ENCODE assay signal across 14 mouse cellular contexts in genomic region chr6:134601766-134602165, GRCm38 (mm10). TPM values are rescaled to one million over a fixed set of nuclear protein-coding genes. Genes with fewer than 3 reads are reported as not detected.
DNase-seq lines count a peak whose midpoint lies in the region; ATAC-seq and TF ChIP-seq lines count a peak whose summit lies in the region.
"Had no signal": no experiment of that assay in that cellular context is flagged by ENCODE, and none has a peak within 500 bp of the region (broad histone marks: within the 10 kb centered on the region; RNA-seq: fewer than 3 reads in every experiment).

No protein-coding gene starts in this region.

- H3K9me3 ChIP-seq in hindbrain, embryonic 12.5 days (replicated peaks): no peaks in the 10 kb centered on the region
- no peaks in the 10 kb centered on the region for H3K9me3 ChIP-seq in hindbrain, postnatal 0 days (ENCODE audit: low read length)
- H3K9me3 ChIP-seq in embryonic facial prominence, embryonic 12.5 days: no peaks in the 10 kb centered on the region
- no peaks in the 10 kb centered on the region for H3K9me3 ChIP-seq in kidney, embryonic 15.5 days (replicated peaks)
- H3K9me3 ChIP-seq: forebrain, embryonic 15.5 days; heart, embryonic 15.5 days; neural tube, embryonic 12.5 days had no signal

- ATAC-seq in hindbrain, embryonic 12.5 days (ENCODE audit: low FRiP score): no peak
- no peak for ATAC-seq in hindbrain, postnatal 0 days
- no peak for ATAC-seq in embryonic facial prominence, embryonic 12.5 days (ENCODE audit: insufficient number of reproducible peaks, insufficient read depth, low FRiP score, low TSS enrichment)
- ATAC-seq in kidney, embryonic 15.5 days (replicated peaks; ENCODE audit: low FRiP score): 0 out of 2 replicates have a peak, but pooled peaks have one; percentile 7
- ATAC-seq: forebrain, embryonic 15.5 days; inflammation-experienced regulatory T-cells, adult 6 months had no signal

- no peaks in the 10 kb centered on the region for H3K27me3 ChIP-seq in hindbrain, embryonic 12.5 days
- H3K27me3 ChIP-seq in hindbrain, postnatal 0 days (ENCODE audit: insufficient read depth, low read length): no peaks in the 10 kb centered on the region
- no peaks in the 10 kb centered on the region for H3K27me3 ChIP-seq in embryonic facial prominence, embryonic 12.5 days
- no peaks in the 10 kb centered on the region for H3K27me3 ChIP-seq in kidney, embryonic 15.5 days
- H3K27me3 ChIP-seq: forebrain, embryonic 15.5 days; heart, embryonic 15.5 days; neural tube, embryonic 12.5 days had no signal

- no peak overlapping the region for H3K9ac ChIP-seq in hindbrain, embryonic 12.5 days
- no peak overlapping the region for H3K9ac ChIP-seq in hindbrain, postnatal 0 days (replicated peaks; ENCODE audit: low read length)
- H3K9ac ChIP-seq in embryonic facial prominence, embryonic 12.5 days: no peak overlapping the region
- no peak overlapping the region for H3K9ac ChIP-seq in kidney, embryonic 15.5 days
- H3K9ac ChIP-seq: forebrain, embryonic 15.5 days; heart, embryonic 15.5 days; neural tube, embryonic 12.5 days had no signal

- no peak for TF ChIP-seq CTCF in hindbrain, postnatal 0 days (IDR thresholded peaks at IDR 0.05; ENCODE audit: low read depth)

- no peaks in the 10 kb centered on the region for H3K36me3 ChIP-seq in hindbrain, embryonic 12.5 days
- H3K36me3 ChIP-seq in hindbrain, postnatal 0 days (ENCODE audit: insufficient read depth, low read length): no peaks in the 10 kb centered on the region
- no peaks in the 10 kb centered on the region for H3K36me3 ChIP-seq in embryonic facial prominence, embryonic 12.5 days
- H3K36me3 ChIP-seq in kidney, embryonic 15.5 days: no peaks in the 10 kb centered on the region
- H3K36me3 ChIP-seq: forebrain, embryonic 15.5 days; heart, embryonic 15.5 days; neural tube, embryonic 12.5 days had no signal

- DNase-seq in hindbrain, postnatal 0 days (ENCODE audit: low spot score): no peak
- DNase-seq in skeletal muscle tissue, adult 2 months (ENCODE audit: low read depth, low spot score): peak; percentile 65
- DNase-seq in left cerebral cortex, adult 18-20 months (ENCODE audit: low spot score in 2 of 2): no peak
- no peak for DNase-seq in layer of hippocampus, postnatal 14 days (ENCODE audit: low spot score in 2 of 2)
- DNase-seq: cerebellum, adult 11 months; thymus, adult 18-20 months had no signal

- no peaks in the 10 kb centered on the region for H3K4me1 ChIP-seq in hindbrain, embryonic 12.5 days
- no peaks in the 10 kb centered on the region for H3K4me1 ChIP-seq in hindbrain, postnatal 0 days (ENCODE audit: insufficient read depth, low read length)
- H3K4me1 ChIP-seq in embryonic facial prominence, embryonic 12.5 days: peaks cover 14% of the 10 kb centered on the region
- H3K4me1 ChIP-seq in kidney, embryonic 15.5 days: peaks cover 36% of the 10 kb centered on the region
- H3K4me1 ChIP-seq: forebrain, embryonic 15.5 days; megakaryocyte, embryonic 14.5 days; neural tube, embryonic 12.5 days had no signal

- WGBS in hindbrain, embryonic 12.5 days: 45% methylated on average over 3 of the region's 3 CpGs
- WGBS in hindbrain, postnatal 0 days: 61% methylated on average over 3 of the region's 3 CpGs
- WGBS in embryonic facial prominence, embryonic 12.5 days: 31% methylated on average over 3 of the region's 3 CpGs
- 8% methylated on average over 3 of the region's 3 CpGs for WGBS in kidney, embryonic 15.5 days

- H3K27ac ChIP-seq in hindbrain, embryonic 12.5 days: peak overlapping the region; percentile 55
- H3K27ac ChIP-seq in hindbrain, postnatal 0 days: no peak overlapping the region
- H3K27ac ChIP-seq in embryonic facial prominence, embryonic 12.5 days: peak overlapping the region; percentile 81
- H3K27ac ChIP-seq in kidney, embryonic 15.5 days: peak overlapping the region; percentile 90
- H3K27ac ChIP-seq: forebrain, embryonic 15.5 days; heart, embryonic 15.5 days; neural tube, embryonic 12.5 days had no signal

- no peak overlapping the region for H3K4me3 ChIP-seq in hindbrain, embryonic 12.5 days
- no peak overlapping the region for H3K4me3 ChIP-seq in hindbrain, postnatal 0 days (ENCODE audit: low read length)
- no peak overlapping the region for H3K4me3 ChIP-seq in embryonic facial prominence, embryonic 12.5 days
- no peak overlapping the region for H3K4me3 ChIP-seq in kidney, embryonic 15.5 days (replicated peaks)
- H3K4me3 ChIP-seq: forebrain, embryonic 15.5 days; heart, embryonic 15.5 days; megakaryocyte, embryonic 14.5 days; neural tube, embryonic 12.5 days had no signal

- H3K4me2 ChIP-seq in hindbrain, embryonic 12.5 days (replicated peaks): no peak overlapping the region
- no peak overlapping the region for H3K4me2 ChIP-seq in hindbrain, postnatal 0 days (ENCODE audit: low read depth, low read length)
- 0 out of 2 replicates have a peak overlapping the region, but pooled peaks have one; percentile 9 for H3K4me2 ChIP-seq in embryonic facial prominence, embryonic 12.5 days (replicated peaks)
- peak overlapping the region; percentile 31; the same call in 1 of the 2 replicates for H3K4me2 ChIP-seq in kidney, embryonic 15.5 days
- H3K4me2 ChIP-seq: forebrain, embryonic 15.5 days; heart, embryonic 15.5 days; neural tube, embryonic 12.5 days had no signal

RNA-seq across cellular contexts. Expression of gene Mansc1, which starts 30.5 kb away (rescaled TPM):
- 1.3 and 1.6 TPM in 2 replicates for polyA plus RNA-seq in hindbrain, embryonic 12.5 days (2016; fragmentation: Nextera tagmentation; extraction: Ambion mirVana)
- total RNA-seq in hindbrain, postnatal 0 days (2014; rRNA removed): 2.2 and 3.8 TPM in 2 replicates
- 2.2 and 2.4 TPM in 2 replicates for polyA plus RNA-seq in hindbrain, postnatal 0 days (2015; fragmentation: Nextera tagmentation; extraction: Ambion mirVana)
- 0.75 and 1.2 TPM in 2 replicates for polyA plus RNA-seq in embryonic facial prominence, embryonic 12.5 days (2016; fragmentation: Nextera tagmentation; extraction: Ambion mirVana)
- polyA plus RNA-seq in kidney, embryonic 15.5 days (2015; fragmentation: Nextera tagmentation; extraction: Ambion mirVana): 6.9 and 7.0 TPM in 2 replicates
- total RNA-seq in left cerebral cortex, adult 18-20 months (2021): 10 to 100 TPM; 12.8 to 14.9 TPM
- total RNA-seq in layer of hippocampus, postnatal 14 days (2021): 1 to 10 TPM; 5.5 to 5.8 TPM

RNA-seq across cellular contexts. Expression of gene Lrp6, which starts 35.0 kb away (rescaled TPM):
- 38.2 and 39.2 TPM in 2 replicates for polyA plus RNA-seq in hindbrain, embryonic 12.5 days (2016; fragmentation: Nextera tagmentation; extraction: Ambion mirVana)
- total RNA-seq in hindbrain, postnatal 0 days (2014; rRNA removed): 23.9 and 26.1 TPM in 2 replicates
- polyA plus RNA-seq in hindbrain, postnatal 0 days (2015; fragmentation: Nextera tagmentation; extraction: Ambion mirVana): 12.1 and 13.0 TPM in 2 replicates
- 41.6 and 42.8 TPM in 2 replicates for polyA plus RNA-seq in embryonic facial prominence, embryonic 12.5 days (2016; fragmentation: Nextera tagmentation; extraction: Ambion mirVana)
- 34.5 and 37.5 TPM in 2 replicates for polyA plus RNA-seq in kidney, embryonic 15.5 days (2015; fragmentation: Nextera tagmentation; extraction: Ambion mirVana)
- 10 to 100 TPM; 45.9 to 47.3 TPM for total RNA-seq in left cerebral cortex, adult 18-20 months (2021)
- total RNA-seq in layer of hippocampus, postnatal 14 days (2021): 10 to 100 TPM; 56.1 to 58.4 TPM

RNA-seq across cellular contexts. Expression of gene Borcs5, which starts 37.5 kb away (rescaled TPM):
- 37.8 and 38.5 TPM in 2 replicates for polyA plus RNA-seq in hindbrain, embryonic 12.5 days (2016; fragmentation: Nextera tagmentation; extraction: Ambion mirVana)
- total RNA-seq in hindbrain, postnatal 0 days (2014; rRNA removed): 52.5 and 71.4 TPM in 2 replicates
- 39.5 and 41.1 TPM in 2 replicates for polyA plus RNA-seq in hindbrain, postnatal 0 days (2015; fragmentation: Nextera tagmentation; extraction: Ambion mirVana)
- polyA plus RNA-seq in embryonic facial prominence, embryonic 12.5 days (2016; fragmentation: Nextera tagmentation; extraction: Ambion mirVana): 21.1 and 21.9 TPM in 2 replicates
- 15.8 and 16.4 TPM in 2 replicates for polyA plus RNA-seq in kidney, embryonic 15.5 days (2015; fragmentation: Nextera tagmentation; extraction: Ambion mirVana)
- total RNA-seq in left cerebral cortex, adult 18-20 months (2021): 10 to 100 TPM; 37.3 to 38.4 TPM
- 10 to 100 TPM; 31.9 to 32.9 TPM for total RNA-seq in layer of hippocampus, postnatal 14 days (2021)

Comparison
In these comparisons a context has a peak if more than half of its experiments do, and no peak if none do; other contexts are left out.
1. H3K4me2 ChIP-seq: peak in embryonic facial prominence, embryonic 12.5 days (single experiment) and kidney, embryonic 15.5 days (single experiment); none in hindbrain, embryonic 12.5 days (single experiment) and hindbrain, postnatal 0 days (single experiment).